Mouse (Mus musculus) CH12.LX (cell line): ENCODE data around the gene Psmd12.

Experiments
- CTCF ChIP-seq, 2 experiments: IDR thresholded peaks in 1 of 2; conservative IDR thresholded peaks in 1 of 2; 2 replicates each; pipeline ENCODE4 v1.5.1; 2011 to 2012; ENCODE audit warnings: low read depth in 2 of 2, low read length in 2 of 2, improper control_type of control experiment in 1 of 2, inconsistent platforms in 1 of 2, mild to moderate bottlenecking in 1 of 2, moderate library complexity in 1 of 2
- EP300 ChIP-seq: IDR thresholded peaks from 2 replicates; pipeline ENCODE4 v1.6.1; 2011; ENCODE audit warnings: low read length, improper control_type of control experiment
- GABPA ChIP-seq: IDR thresholded peaks from 2 replicates; pipeline ENCODE4 v1.6.1; 2012; ENCODE audit warnings: low read depth, low read length, improper control_type of control experiment, inconsistent platforms; ENCODE audit not compliant: insufficient replicate concordance
- JUN ChIP-seq: IDR thresholded peaks from 2 replicates; pipeline ENCODE4 v1.6.1; 2011; ENCODE audit warnings: low read depth, mild to moderate bottlenecking, low read length, improper control_type of control experiment, moderate library complexity; ENCODE audit not compliant: insufficient read depth
- JUND ChIP-seq: conservative IDR thresholded peaks from 2 replicates; pipeline ENCODE4 v1.6.1; 2011; ENCODE audit warnings: low read depth, low read length, improper control_type of control experiment
- MAX ChIP-seq: IDR thresholded peaks from 2 replicates; pipeline ENCODE4 v1.6.1; 2011; ENCODE audit warnings: low read length, improper control_type of control experiment
- MAZ ChIP-seq: IDR thresholded peaks from 2 replicates; pipeline ENCODE4 v1.6.1; 2012; ENCODE audit warnings: low read depth, mild to moderate bottlenecking, inconsistent platforms, low read length, improper control_type of control experiment, moderate library complexity
- NRF1 ChIP-seq: IDR thresholded peaks from 2 replicates; pipeline ENCODE4 v1.6.1; 2014; ENCODE audit warnings: low read depth, mild to moderate bottlenecking, inconsistent platforms, low read length, improper control_type of control experiment, moderate library complexity
- POLR2A ChIP-seq: IDR thresholded peaks from 2 replicates; pipeline ENCODE4 v1.6.1; 2011; ENCODE audit warnings: low read depth, mild to moderate bottlenecking, improper control_type of control experiment, low read length
- RAD21 ChIP-seq: IDR thresholded peaks from 2 replicates; pipeline ENCODE4 v1.6.1; 2011; ENCODE audit warnings: low read depth, mild to moderate bottlenecking, low read length, improper control_type of control experiment, moderate library complexity
- USF1 ChIP-seq: IDR thresholded peaks from 2 replicates; pipeline ENCODE4 v1.6.1; 2014; ENCODE audit warnings: low read depth, mild to moderate bottlenecking, inconsistent platforms, low read length, improper control_type of control experiment

- TF ChIP-seq USF1 (no peak), CTCF (conservative IDR thresholded peaks at IDR 0.05 in 1 of 2, IDR thresholded peaks at IDR 0.05 in 1 of 2; ENCODE audit: low read depth in 2 of 2, low read length in 2 of 2) (no peak), NRF1 (no peak), GABPA (no peak), EP300 (no peak), POLR2A (no peak), RAD21 (no peak), JUND (no peak), MAX (no peak), JUN (no peak), MAZ (no peak)
Observed at GRCm38 (mm10) chr11:107479862-107480203, 549 bp downstream of the Psmd12 start.
